In the genomic region with DNA sequence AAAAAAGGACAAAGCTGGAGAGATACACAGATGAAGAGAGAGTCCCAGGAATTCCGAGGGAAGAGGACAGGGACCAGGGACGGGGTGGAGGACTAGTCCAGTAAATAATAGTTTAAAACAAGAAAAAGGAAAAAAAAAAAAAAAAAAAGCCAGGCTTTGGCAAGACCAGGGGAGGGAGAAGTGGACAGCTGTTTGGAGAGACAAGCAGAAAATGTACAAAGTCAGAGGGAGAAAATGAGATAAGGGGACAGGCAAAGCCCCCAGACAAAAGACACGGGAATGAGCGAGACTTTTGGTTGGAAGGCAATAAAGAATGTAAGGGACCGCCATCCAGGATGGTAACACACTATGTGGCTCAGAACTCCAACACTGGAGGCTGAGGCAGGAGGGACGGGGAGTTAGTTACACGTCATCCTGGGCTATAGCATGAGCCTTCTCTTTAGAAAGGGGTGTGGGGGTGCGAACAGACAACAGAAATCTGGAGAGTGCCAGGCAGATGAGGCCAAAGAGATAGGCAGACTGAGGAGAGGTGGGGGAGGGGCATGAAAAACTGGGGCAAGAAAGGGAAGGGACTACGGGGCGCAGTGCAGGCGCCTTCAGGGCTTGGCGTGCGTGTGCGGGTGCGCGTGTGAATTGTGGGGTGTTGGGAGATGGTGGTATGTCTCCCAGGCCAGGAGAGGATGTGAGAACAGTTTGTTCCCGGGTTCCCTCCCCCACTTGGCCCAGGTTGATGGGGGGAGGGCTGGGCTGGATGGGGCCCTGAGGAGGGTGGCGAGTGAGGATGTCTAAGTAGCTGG, we compare ENCODE assay signal across 1 mouse cellular context.
TF ChIP-seq lines count a peak whose summit lies in the region.

No protein-coding gene starts in this region.

TF ChIP-seq in ES-E14, 5 proteins besides CTCF, POLR2A, EP300 and RAD21 (continued from another document):
- no peak for TF ChIP-seq HCFC1 (IDR thresholded peaks at IDR 0.05; ENCODE audit: borderline replicate concordance, insufficient read depth, low read length)
